Comparison of ENCODE assay signal across 8 mouse cellular contexts in genomic region chr5:137786109-137786942, GRCm38 (mm10). TPM values are rescaled to one million over a fixed set of nuclear protein-coding genes. Genes with fewer than 3 reads are reported as not detected.
DNase-seq lines count a peak whose midpoint lies in the region; ATAC-seq lines count a peak whose summit lies in the region.

No protein-coding gene starts in this region.

- no peaks in the 10 kb centered on the region for H3K9me3 ChIP-seq in hindbrain, embryonic 15.5 days

- under 1% methylated on average over 76 of the region's 79 CpGs for WGBS in hindbrain, embryonic 15.5 days

- peak overlapping the region; percentile 93 for H3K9ac ChIP-seq in hindbrain, embryonic 15.5 days

- DNase-seq in T-cell, adult 2 months (ENCODE audit: low spot score), result peak; percentile 99
- DNase-seq in cerebellum, postnatal 36 days, result peak; percentile 99
- peak; percentile 99 for DNase-seq in frontal cortex, postnatal 36 days (ENCODE audit: low spot score in 2 of 2)
- DNase-seq in left cerebral cortex, adult 11 months (ENCODE audit: low spot score), result peak; percentile 99
- DNase-seq in lung, postnatal 4 days, result peak; percentile 99
- DNase-seq in retina, postnatal 7 days (ENCODE audit: low read depth, low spot score), result peak; percentile 100
- peak; percentile 98 for DNase-seq in urinary bladder, adult 2 months (ENCODE audit: low spot score)

- peaks cover 21% of the 10 kb centered on the region for H3K36me3 ChIP-seq in hindbrain, embryonic 15.5 days

- peak; percentile 90 for ATAC-seq in hindbrain, embryonic 15.5 days (ENCODE audit: low FRiP score, low read depth)

- H3K4me1 ChIP-seq in hindbrain, embryonic 15.5 days (replicated peaks), result peaks cover 47% of the 10 kb centered on the region

- H3K4me2 ChIP-seq in hindbrain, embryonic 15.5 days, result peak overlapping the region; percentile 79

- peak overlapping the region; percentile 77 for H3K4me3 ChIP-seq in hindbrain, embryonic 15.5 days

- H3K27ac ChIP-seq in hindbrain, embryonic 15.5 days (replicated peaks), result peak overlapping the region; percentile 99

- H3K27me3 ChIP-seq in hindbrain, embryonic 15.5 days, result no peaks in the 10 kb centered on the region; the same call in 1 of the 2 replicates

RNA-seq across cellular contexts. Expression of gene Mepce, which starts 1.1 kb away (rescaled TPM):
- 9.7 and 11.0 TPM in 2 replicates for polyA plus RNA-seq in hindbrain, embryonic 15.5 days (2015; fragmentation: Nextera tagmentation; extraction: Ambion mirVana)
- polyA plus RNA-seq in urinary bladder, adult 2 months (2012; rRNA removed), result 33.9 and 39.3 TPM in 2 replicates

RNA-seq across cellular contexts. Expression of gene Zcwpw1, which starts 1.3 kb away (rescaled TPM):
- polyA plus RNA-seq in hindbrain, embryonic 15.5 days (2015; fragmentation: Nextera tagmentation; extraction: Ambion mirVana), result 11.9 and 12.8 TPM in 2 replicates
- 3.3 and 5.0 TPM in 2 replicates for polyA plus RNA-seq in urinary bladder, adult 2 months (2012; rRNA removed)

RNA-seq across cellular contexts. Expression of gene Ppp1r35, which starts 7.7 kb away (rescaled TPM):
- 43.4 and 44.7 TPM in 2 replicates for polyA plus RNA-seq in hindbrain, embryonic 15.5 days (2015; fragmentation: Nextera tagmentation; extraction: Ambion mirVana)
- polyA plus RNA-seq in urinary bladder, adult 2 months (2012; rRNA removed), result 20.1 and 26.6 TPM in 2 replicates

RNA-seq across cellular contexts. Expression of gene Tsc22d4, which starts 40.8 kb away (rescaled TPM):
- 84.5 and 88.6 TPM in 2 replicates for polyA plus RNA-seq in hindbrain, embryonic 15.5 days (2015; fragmentation: Nextera tagmentation; extraction: Ambion mirVana)
- polyA plus RNA-seq in urinary bladder, adult 2 months (2012; rRNA removed), result 68.8 and 109 TPM in 2 replicates

RNA-seq across cellular contexts. Expression of gene Nyap1, which starts 44.9 kb away (rescaled TPM):
- 44.1 and 48.5 TPM in 2 replicates for polyA plus RNA-seq in hindbrain, embryonic 15.5 days (2015; fragmentation: Nextera tagmentation; extraction: Ambion mirVana)
- 6.7 and 7.6 TPM in 2 replicates for polyA plus RNA-seq in urinary bladder, adult 2 months (2012; rRNA removed)

Comparison
In these comparisons a context has a peak if more than half of its experiments do, and no peak if none do; other contexts are left out.
1. Peak in every context shown above with its lines: DNase-seq, ATAC-seq, H3K4me3 ChIP-seq and H3K27ac ChIP-seq.